Mouse (Mus musculus) urinary bladder, adult 18-20 months (tissue): ENCODE data around the gene Cga.

Experiments used
- DNase-seq, 2 experiments: peaks; one replicate each; pipeline ENCODE4 v3.0.0; 2022; ENCODE audit warnings: low spot score in 2 of 2, mixed read lengths in 2 of 2

Gene Cga

DNA sequence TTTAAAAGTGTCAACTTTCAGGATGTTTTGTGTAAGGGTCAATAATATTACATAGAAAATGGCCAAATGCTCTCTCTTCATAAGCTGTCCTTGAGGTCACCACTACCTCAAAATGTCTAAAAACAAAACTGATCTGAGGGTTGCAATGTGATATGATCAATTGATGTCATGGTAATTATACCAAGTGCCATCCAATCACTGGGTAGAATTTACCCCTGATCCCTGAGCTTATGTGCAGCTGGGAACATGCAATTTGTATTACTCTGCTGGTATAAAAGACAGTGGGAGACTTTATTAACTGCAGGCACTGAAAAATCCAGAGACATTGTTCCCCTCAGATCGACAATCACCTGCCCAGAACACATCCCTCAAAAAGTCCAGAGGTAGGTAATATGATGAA is at the start of gene Cga:
Gene Cga (plus strand): TSS at position 301 of the 400 bp plus-strand sequence.
- no peak for DNase-seq

DNA sequence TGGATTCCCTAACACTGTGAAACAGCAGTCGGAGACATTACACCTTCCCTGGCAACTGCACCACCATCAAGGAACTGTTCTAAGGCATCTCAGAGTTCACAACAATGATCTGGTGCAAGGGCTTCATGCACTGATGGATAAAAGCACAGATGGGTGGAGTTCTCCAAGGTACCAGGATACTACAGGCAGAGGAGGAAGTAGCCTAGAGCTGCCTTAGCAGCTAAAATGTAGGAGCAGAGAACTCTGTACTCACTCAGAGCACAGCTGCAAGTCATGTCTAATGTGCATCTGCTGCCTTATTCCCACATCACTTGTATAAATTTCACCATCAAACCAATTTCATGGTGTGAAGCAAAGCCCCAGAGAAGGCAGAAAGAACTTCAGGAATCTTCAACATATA is 49.7 kb upstream of the Cga start:
- no peak for DNase-seq

- no peak for DNase-seq
These were observed 45.8 kb upstream of the Cga start for GRCm38 (mm10) chr4:34847679-34848309.

- no peak for DNase-seq
These were observed 43.4 kb upstream of the Cga start for GRCm38 (mm10) chr4:34850156-34850555.

- DNase-seq: no peak
These were observed 41.5 kb upstream of the Cga start for GRCm38 (mm10) chr4:34852051-34852450.

GRCm38 (mm10) chr4:34855966-34856365 is 37.6 kb upstream of the Cga start:
- DNase-seq: no peak

DNA sequence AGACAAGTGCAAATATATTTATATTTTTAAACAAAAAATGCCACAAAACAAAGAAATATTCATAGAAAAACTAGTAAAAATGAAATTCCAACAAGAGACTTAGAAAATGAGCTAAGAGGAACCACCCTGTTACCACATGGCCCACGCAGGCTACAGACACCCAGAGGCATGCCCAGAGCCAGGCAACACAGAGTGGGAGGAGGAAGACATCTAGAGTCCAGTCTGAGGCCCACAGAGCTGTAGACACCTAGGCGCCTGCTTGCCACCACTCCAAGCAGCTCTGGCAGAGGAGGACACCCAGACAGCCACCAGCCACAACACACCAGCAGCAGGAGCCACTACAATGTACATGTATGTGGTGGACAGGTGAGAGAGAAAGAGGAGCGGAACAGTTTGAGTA is 34.7 kb upstream of the Cga start:
- no peak for DNase-seq

DNA sequence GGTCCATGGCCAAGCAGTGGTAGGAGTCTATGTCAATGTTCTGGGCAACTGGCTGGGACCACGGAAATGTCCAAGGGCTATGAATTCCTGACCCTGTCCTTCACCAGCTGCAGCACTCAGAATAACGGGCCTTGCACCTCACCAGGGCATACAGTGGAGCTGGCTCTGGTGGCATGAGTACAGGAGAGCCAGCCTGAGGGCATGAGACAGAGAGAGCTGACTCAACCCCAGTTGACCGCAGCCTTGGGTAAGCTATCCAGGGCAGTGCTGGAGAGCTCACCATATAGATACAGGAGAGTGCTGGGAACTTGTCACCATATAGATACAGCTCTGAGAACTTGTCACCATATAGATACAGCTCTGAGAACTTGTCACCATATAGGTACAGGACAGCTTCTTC is 34.2 kb upstream of the Cga start:
- DNase-seq: no peak

GRCm38 (mm10) chr4:34861438-34861837 is 32.1 kb upstream of the Cga start:
- no peak for DNase-seq

DNA sequence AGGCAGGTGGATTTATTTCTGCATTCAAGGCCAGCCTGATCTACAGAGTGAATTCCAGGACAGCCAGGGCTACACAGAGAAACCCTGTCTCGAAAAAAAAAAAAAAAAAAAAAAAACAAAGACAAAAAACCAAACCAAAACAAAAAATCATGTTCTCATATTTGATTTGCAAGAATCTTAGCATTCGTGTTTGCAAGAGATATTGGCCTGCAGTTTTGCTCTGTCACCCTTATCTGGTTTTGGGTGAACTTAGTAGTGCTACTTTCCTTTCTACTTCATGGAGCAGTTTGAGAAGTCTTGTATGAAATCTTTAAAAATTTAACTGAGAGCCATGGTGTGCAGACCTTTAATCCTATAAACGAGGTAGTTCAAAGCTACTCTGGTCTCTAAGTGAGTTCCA is 23.8 kb upstream of the Cga start:
- DNase-seq: no peak

DNA sequence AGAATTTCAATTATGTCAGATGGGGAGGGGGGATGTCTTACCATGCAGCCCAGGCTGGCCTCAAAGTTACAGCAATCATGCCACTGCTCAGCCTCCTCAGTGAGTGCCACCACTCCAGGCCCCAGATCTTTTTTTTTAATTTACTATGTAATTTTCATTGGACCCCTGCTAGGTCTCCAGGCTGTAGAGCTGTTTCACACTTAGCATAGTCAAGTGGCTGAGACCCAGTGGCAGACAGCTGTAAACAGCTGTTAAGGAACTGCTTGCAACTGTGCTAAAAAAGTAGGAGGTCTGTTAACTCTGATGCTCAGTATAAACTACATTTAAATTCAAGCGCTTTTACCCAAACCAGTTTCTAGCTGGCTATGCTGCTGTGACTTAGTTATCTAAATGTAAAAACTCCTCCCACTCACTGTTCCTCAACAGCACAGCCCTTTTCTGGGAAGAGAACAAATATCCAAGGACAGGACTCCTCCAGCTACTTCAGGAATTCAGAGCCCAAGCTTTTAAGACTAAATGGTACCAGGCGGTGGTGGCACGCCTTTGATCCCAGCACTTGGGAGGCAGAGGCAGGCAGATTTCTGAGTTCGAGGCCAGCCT is 20.6 kb upstream of the Cga start:
- DNase-seq: no peak

GRCm38 (mm10) chr4:34874234-34874633 is 19.3 kb upstream of the Cga start:
- no peak for DNase-seq

GRCm38 (mm10) chr4:34880921-34881650 is 12.5 kb upstream of the Cga start:
- no peak for DNase-seq

GRCm38 (mm10) chr4:34881851-34882250 is 11.7 kb upstream of the Cga start:
- DNase-seq: no peak

GRCm38 (mm10) chr4:34882291-34882769 is 11.2 kb upstream of the Cga start:
- peak in 1 of 2 experiments; percentile 14 for DNase-seq

- DNase-seq: peak; percentile 87 to 88
These were observed 10.8 kb upstream of the Cga start, which contains the start of gene Zfp292 for GRCm38 (mm10) chr4:34882818-34883217. TSS of gene Zfp292 (minus strand) at chr4:34882960.

DNA sequence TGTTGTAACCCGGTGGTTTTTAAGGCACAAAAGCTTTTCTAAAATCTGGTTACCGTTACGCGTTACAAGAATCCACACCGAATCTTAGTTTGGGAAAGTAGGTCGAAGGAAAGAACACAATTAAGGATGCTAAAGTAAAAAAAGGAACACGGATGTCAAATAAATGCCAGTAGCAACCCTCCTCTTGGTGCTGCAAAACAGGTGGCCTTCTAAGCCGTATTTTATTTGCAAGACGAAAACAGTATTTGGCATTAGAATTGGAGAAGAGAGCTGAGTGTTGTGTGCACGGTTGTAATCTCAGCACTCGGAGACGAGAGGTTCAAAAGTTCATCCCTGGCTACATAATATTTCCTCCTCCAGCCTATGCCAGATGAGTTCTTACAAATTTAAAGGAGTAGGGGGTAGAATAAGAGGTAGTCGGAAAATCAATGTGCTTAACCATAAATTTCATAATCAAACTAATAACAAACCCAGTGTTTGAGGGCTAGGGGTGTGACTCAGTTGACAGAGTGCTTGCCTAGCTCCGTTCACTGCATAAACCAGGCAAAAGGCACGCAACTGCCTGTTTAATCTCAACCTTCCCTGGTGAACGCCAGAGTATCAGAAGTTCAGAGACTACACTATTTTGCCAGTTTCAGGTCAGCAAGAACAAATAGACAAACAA is 10.1 kb upstream of the Cga start:
- no peak for DNase-seq

DNA sequence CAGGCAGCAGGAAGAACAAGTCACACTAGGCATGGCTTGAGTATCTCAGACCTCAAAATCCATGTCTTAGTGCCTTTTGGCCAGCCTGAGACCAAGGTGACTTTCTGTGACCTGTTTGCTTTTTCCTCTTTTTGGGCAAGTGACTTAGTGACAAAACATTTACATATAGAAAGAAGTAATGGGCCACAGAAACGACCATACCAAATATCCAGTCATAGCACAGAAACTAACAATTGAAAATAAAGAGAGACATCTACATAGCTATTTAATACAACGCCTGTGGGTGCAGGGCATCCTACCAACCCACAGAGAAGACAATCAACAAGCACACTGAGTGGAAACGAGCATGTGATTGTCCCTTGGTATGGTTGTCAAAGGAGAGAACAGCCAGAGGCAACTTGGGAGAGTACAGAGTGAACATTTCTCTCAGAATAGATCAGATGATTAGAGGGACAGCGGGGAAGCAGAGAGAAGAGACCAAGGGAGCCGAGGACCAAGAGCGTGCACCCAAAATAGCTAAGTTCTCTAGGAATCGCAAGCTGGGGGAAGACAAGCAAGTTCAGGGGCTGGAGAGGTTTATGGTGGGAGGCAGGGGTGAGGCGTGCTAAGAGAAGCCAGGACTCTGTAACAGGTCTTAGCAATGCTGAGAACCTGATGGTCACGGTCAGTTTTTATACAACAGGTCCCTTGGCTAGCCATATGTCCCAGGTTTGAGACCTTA is 7.8 kb upstream of the Cga start:
- no peak for DNase-seq

DNA sequence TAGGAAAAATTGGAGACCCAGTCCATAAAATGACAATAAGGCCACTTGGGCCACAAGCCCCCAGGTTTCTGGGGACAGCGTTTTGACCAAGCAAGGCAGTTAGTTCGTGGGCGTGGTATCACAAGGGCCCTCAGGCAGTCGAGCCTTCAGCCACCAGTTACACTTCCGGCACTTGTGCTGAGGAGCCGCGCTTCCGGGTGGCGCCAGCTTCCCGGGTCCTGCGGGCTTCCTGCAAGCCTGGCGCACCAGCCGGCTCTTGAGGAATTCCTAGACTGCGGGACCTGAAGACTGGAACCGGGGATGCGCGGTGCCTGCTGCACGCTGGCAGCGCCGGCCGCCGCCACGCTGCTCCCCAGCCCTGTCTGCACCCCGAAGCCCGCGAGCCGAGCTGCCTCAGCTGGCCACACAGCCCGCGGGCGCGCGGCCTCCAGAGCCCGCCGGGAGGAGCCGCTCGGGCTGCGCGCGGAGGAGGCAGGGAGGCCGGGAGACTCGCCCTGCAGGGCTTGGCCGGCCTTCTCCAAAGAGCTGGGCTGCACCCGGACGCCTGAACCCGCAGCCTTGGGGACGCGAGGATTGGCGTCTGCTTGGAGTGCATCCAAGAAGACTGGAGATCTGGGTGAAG is 7.0 kb upstream of the Cga start:
- peak; percentile 76 to 79 for DNase-seq

- DNase-seq: no peak
These were observed 6.3 kb upstream of the Cga start for GRCm38 (mm10) chr4:34887295-34887694.

GRCm38 (mm10) chr4:34889101-34889811 is 4.3 kb upstream of the Cga start:
- no peak for DNase-seq
